ENCODE assay signal across 8 mouse cellular contexts in the genomic region with DNA sequence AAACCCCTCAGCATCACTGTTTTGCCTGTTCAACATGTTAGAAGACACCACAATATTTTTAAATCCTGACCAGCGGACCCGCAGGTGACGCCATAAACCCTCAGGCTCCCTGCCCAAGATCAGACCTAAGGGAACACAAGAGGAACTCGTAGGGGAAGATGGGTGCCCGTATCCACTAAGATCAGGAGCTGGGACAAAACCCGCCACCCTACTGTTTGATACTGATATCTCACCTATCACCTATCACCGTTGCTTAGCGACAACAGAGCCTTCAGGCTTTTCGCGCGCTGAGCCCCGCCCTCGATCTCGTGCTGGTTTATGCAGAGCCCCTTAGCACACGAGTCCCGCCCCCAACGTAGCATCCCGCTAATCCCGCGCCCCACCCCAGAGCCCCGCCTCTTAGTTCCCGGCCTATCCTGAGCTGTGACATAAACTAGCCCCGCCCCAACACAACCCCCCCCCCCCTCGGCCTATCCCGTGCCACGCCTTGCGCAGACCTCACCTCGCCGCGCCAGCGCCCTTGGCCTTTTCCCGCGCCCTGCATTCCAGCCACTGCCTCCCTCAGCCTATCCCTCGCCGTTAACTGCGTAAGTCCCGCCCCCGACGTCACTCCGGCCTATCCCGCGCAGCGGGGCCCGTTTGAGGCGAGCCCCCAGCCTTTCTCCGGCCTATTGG. TPM values are rescaled to one million over a fixed set of nuclear protein-coding genes. Genes with fewer than 3 reads are reported as not detected.
A peak's percentile ranks its signal among the peaks of the same experiment; 100 is the strongest.
DNase-seq lines count a peak whose midpoint lies in the region; ATAC-seq lines count a peak whose summit lies in the region.

A gene (plus strand): TSS at position 500 of the 675 bp plus-strand sequence.

- peaks cover 2% of the 10 kb centered on the region; the same call in 1 of the 2 replicates for H3K4me1 ChIP-seq in brown adipose tissue, adult 24 weeks (ENCODE audit: control insufficient read depth, insufficient read depth, insufficient read length, low read length)
- peaks cover 21% of the 10 kb centered on the region for H3K4me1 ChIP-seq in heart, embryonic 13.5 days
- H3K4me1 ChIP-seq in liver, embryonic 12.5 days: peaks cover 33% of the 10 kb centered on the region
- peaks cover 18% of the 10 kb centered on the region for H3K4me1 ChIP-seq in stomach, embryonic 15.5 days

- no peaks in the 10 kb centered on the region for H3K27me3 ChIP-seq in heart, embryonic 13.5 days (replicated peaks)
- H3K27me3 ChIP-seq in liver, embryonic 12.5 days (replicated peaks): no peaks in the 10 kb centered on the region
- no peaks in the 10 kb centered on the region for H3K27me3 ChIP-seq in stomach, embryonic 15.5 days (replicated peaks)

- peak within 1 kb of the TSS; percentile 85 for H3K4me2 ChIP-seq in heart, embryonic 13.5 days
- H3K4me2 ChIP-seq in liver, embryonic 12.5 days: peak within 1 kb of the TSS; percentile 95
- H3K4me2 ChIP-seq in stomach, embryonic 15.5 days: peak within 1 kb of the TSS; percentile 87

- H3K9me3 ChIP-seq in heart, embryonic 13.5 days: no peaks in the 10 kb centered on the region
- no peaks in the 10 kb centered on the region for H3K9me3 ChIP-seq in liver, embryonic 12.5 days (replicated peaks)
- H3K9me3 ChIP-seq in stomach, embryonic 15.5 days: no peaks in the 10 kb centered on the region

- 0 out of 2 replicates have a peak within 1 kb of the TSS, but pooled peaks have one; percentile 6 for H3K27ac ChIP-seq in brown adipose tissue, adult 24 weeks (replicated peaks; ENCODE audit: low read depth, low read length)
- peak within 1 kb of the TSS; percentile 85 for H3K27ac ChIP-seq in heart, embryonic 13.5 days (replicated peaks)
- H3K27ac ChIP-seq in liver, embryonic 12.5 days: peak within 1 kb of the TSS; percentile 85
- peak within 1 kb of the TSS; percentile 91 for H3K27ac ChIP-seq in stomach, embryonic 15.5 days

- peak; percentile 98 for DNase-seq in CD4-positive, CD25-positive, alpha-beta regulatory T cell, adult 2 months (ENCODE audit: low read depth, low spot score)
- DNase-seq in fat pad, adult 2 months (ENCODE audit: extremely low read depth, low read depth, low spot score): peak; percentile 68
- DNase-seq in kidney, postnatal 10 days: peak; percentile 100
- DNase-seq in natural killer cell, adult 2 months (ENCODE audit: low spot score in 2 of 2): peak; percentile 96 to 98

- H3K9ac ChIP-seq in heart, embryonic 13.5 days: peak within 1 kb of the TSS; percentile 91
- peak within 1 kb of the TSS; percentile 83 for H3K9ac ChIP-seq in liver, embryonic 12.5 days
- peak within 1 kb of the TSS; percentile 82 for H3K9ac ChIP-seq in stomach, embryonic 15.5 days

- peak within 1 kb of the TSS; percentile 72 for H3K4me3 ChIP-seq in brown adipose tissue, adult 24 weeks (ENCODE audit: insufficient read depth, low read depth, low read length)
- H3K4me3 ChIP-seq in heart, embryonic 13.5 days: peak within 1 kb of the TSS; percentile 65
- peak within 1 kb of the TSS; percentile 79 for H3K4me3 ChIP-seq in liver, embryonic 12.5 days
- peak within 1 kb of the TSS; percentile 83 for H3K4me3 ChIP-seq in stomach, embryonic 15.5 days (replicated peaks)

- 2% methylated on average over 46 of the region's 46 CpGs for WGBS in heart, embryonic 13.5 days
- 2% methylated on average over 46 of the region's 46 CpGs for WGBS in liver, embryonic 12.5 days (ENCODE audit: insufficient replicate concordance)
- WGBS in stomach, embryonic 15.5 days: 2% methylated on average over 46 of the region's 46 CpGs

- ATAC-seq in heart, embryonic 13.5 days (ENCODE audit: extremely low read depth, insufficient number of reproducible peaks, low FRiP score, low TSS enrichment): peak; percentile 98
- ATAC-seq in liver, embryonic 12.5 days: peak; percentile 96
- peak; percentile 97 for ATAC-seq in stomach, embryonic 15.5 days (ENCODE audit: insufficient read depth, low FRiP score, low read depth)

- peaks cover 47% of the 10 kb centered on the region for H3K36me3 ChIP-seq in heart, embryonic 13.5 days
- H3K36me3 ChIP-seq in liver, embryonic 12.5 days: peaks cover 29% of the 10 kb centered on the region
- peaks cover 11% of the 10 kb centered on the region for H3K36me3 ChIP-seq in stomach, embryonic 15.5 days

RNA-seq across cellular contexts. Expression of the gene that starts here (rescaled TPM):
- polyA plus RNA-seq in brown adipose tissue, adult 24 weeks (2012; ENCODE audit: insufficient read depth, insufficient read length, missing spikeins): 36.7 and 42.7 TPM in 2 replicates
- polyA plus RNA-seq in heart, embryonic 13.5 days (2015; fragmentation: Nextera tagmentation; extraction: Ambion mirVana): 129 and 149 TPM in 2 replicates
- 126 and 137 TPM in 2 replicates for polyA plus RNA-seq in liver, embryonic 12.5 days (2016; fragmentation: Nextera tagmentation; extraction: Ambion mirVana)
- polyA plus RNA-seq in stomach, embryonic 15.5 days (2015; fragmentation: Nextera tagmentation; extraction: Ambion mirVana): 198 and 214 TPM in 2 replicates

Comparison
In these comparisons a context has a peak if more than half of its experiments do, and no peak if none do; other contexts are left out.
1. Peak in every context shown above with its lines: DNase-seq, ATAC-seq, H3K4me3 ChIP-seq and H3K27ac ChIP-seq.
2. H3K27ac ChIP-seq: peak in every context shown above with its lines; median percentile 91 in stomach, embryonic 15.5 days; 85 in heart, embryonic 13.5 days; 85 in liver, embryonic 12.5 days; 6 in brown adipose tissue, adult 24 weeks.